Mouse (Mus musculus): ENCODE results near the gene Pde8b. TPM values are rescaled to one million over a fixed set of nuclear protein-coding genes. Genes with fewer than 3 reads are reported as not detected.

Gene Pde8b
- total RNA-seq, 2 experiments from 2014 or later = 4.0 to 4.4 TPM

GRCm38 (mm10) chr13:95091546-95092445, 158.3 kb downstream of the Pde8b start:
- DNase-seq (ENCODE audit: low spot score in 2 of 2) = no peak

GRCm38 (mm10) chr13:95087358-95087787, 162.8 kb downstream of the Pde8b start:
- no peak for DNase-seq (ENCODE audit: low spot score in 2 of 2)

GRCm38 (mm10) chr13:95086033-95086432, 164.1 kb downstream of the Pde8b start:
- DNase-seq (ENCODE audit: low spot score in 2 of 2) = no peak

GRCm38 (mm10) chr13:95082611-95083010, 167.5 kb downstream of the Pde8b start:
- no peak for DNase-seq (ENCODE audit: low spot score in 2 of 2)

GRCm38 (mm10) chr13:95081082-95081481, 169.1 kb downstream of the Pde8b start:
- no peak for DNase-seq (ENCODE audit: low spot score in 2 of 2)

GRCm38 (mm10) chr13:95078492-95078891, 171.6 kb downstream of the Pde8b start:
- DNase-seq (ENCODE audit: low spot score in 2 of 2) = no peak

GRCm38 (mm10) chr13:95077688-95078087, 172.4 kb downstream of the Pde8b start:
- DNase-seq (ENCODE audit: low spot score in 2 of 2) = no peak

GRCm38 (mm10) chr13:95076142-95076541, 174.0 kb downstream of the Pde8b start:
- DNase-seq (ENCODE audit: low spot score in 2 of 2) = no peak

GRCm38 (mm10) chr13:95073445-95074172, 176.5 kb downstream of the Pde8b start:
- DNase-seq (ENCODE audit: low spot score in 2 of 2) = no peak

- DNase-seq (ENCODE audit: low spot score in 2 of 2) = no peak
These were observed 179.9 kb downstream of the Pde8b start for GRCm38 (mm10) chr13:95070268-95070667.

GRCm38 (mm10) chr13:95067854-95068253, 182.3 kb downstream of the Pde8b start:
- no peak for DNase-seq (ENCODE audit: low spot score in 2 of 2)

- no peak for DNase-seq (ENCODE audit: low spot score in 2 of 2)
These were observed 186.6 kb downstream of the Pde8b start for GRCm38 (mm10) chr13:95063390-95064017.

- DNase-seq (ENCODE audit: low spot score in 2 of 2) = no peak
These were observed 191.3 kb downstream of the Pde8b start for GRCm38 (mm10) chr13:95058885-95059284.

- DNase-seq (ENCODE audit: low spot score in 2 of 2) = no peak
These were observed 193.4 kb downstream of the Pde8b start for GRCm38 (mm10) chr13:95056501-95057280.

- no peak for DNase-seq (ENCODE audit: low spot score in 2 of 2)
These were observed 194.3 kb downstream of the Pde8b start for GRCm38 (mm10) chr13:95055742-95056388.

GRCm38 (mm10) chr13:95052421-95052820, 197.7 kb downstream of the Pde8b start:
- no peak for DNase-seq (ENCODE audit: low spot score in 2 of 2)

GRCm38 (mm10) chr13:95050398-95050797, 199.7 kb downstream of the Pde8b start:
- DNase-seq (ENCODE audit: low spot score in 2 of 2) = no peak

GRCm38 (mm10) chr13:95044108-95044507, 206.0 kb downstream of the Pde8b start:
- DNase-seq (ENCODE audit: low spot score in 2 of 2) = no peak

GRCm38 (mm10) chr13:95040140-95040738, 209.9 kb downstream of the Pde8b start:
- no peak for DNase-seq (ENCODE audit: low spot score in 2 of 2)

GRCm38 (mm10) chr13:95038200-95038599, 211.9 kb downstream of the Pde8b start:
- no peak for DNase-seq (ENCODE audit: low spot score in 2 of 2)

All from gastrocnemius, postnatal 4 days (tissue).